Mouse (Mus musculus): Measurements from ENCODE around the gene Ankrd42. TPM values are rescaled to one million over a fixed set of nuclear protein-coding genes. Genes with fewer than 3 reads are reported as not detected.

The Ankrd42 gene
- total and polyA plus RNA-seq, 2 experiments from 2014 or later: 23.0 to 25.8 TPM

GRCm38 (mm10) chr7:92666274-92666820 lies 29.4 kb upstream of the Ankrd42 start:
- peak overlapping the region; percentile 57 for H3K4me2 ChIP-seq (ENCODE audit: low read depth, low read length, poor library complexity, severe bottlenecking)
- no peak overlapping the region for H3K27ac ChIP-seq (ENCODE audit: low read depth, low read length)
- H3K9ac ChIP-seq (replicated peaks; ENCODE audit: low read length, poor library complexity, severe bottlenecking): no peak overlapping the region
- no peaks in the 10 kb centered on the region for H3K9me3 ChIP-seq (ENCODE audit: low read length)
- ATAC-seq (ENCODE audit: low FRiP score): no peak
- WGBS: 82% methylated on average over 7 of the region's 7 CpGs
- H3K4me3 ChIP-seq (ENCODE audit: low read depth, low read length): no peak overlapping the region
- TF ChIP-seq CTCF (IDR thresholded peaks at IDR 0.05): no peak
- no peak for DNase-seq (ENCODE audit: low spot score)
- H3K27me3 ChIP-seq (ENCODE audit: insufficient read depth, low read length): no peaks in the 10 kb centered on the region
- peaks cover 13% of the 10 kb centered on the region for H3K4me1 ChIP-seq (ENCODE audit: insufficient read depth, low read length)
- 0 out of 2 replicates have a peak, but pooled peaks cover 4% of the 10 kb centered on the region for H3K36me3 ChIP-seq (ENCODE audit: insufficient read depth, low read length)

- DNase-seq (ENCODE audit: low spot score) (no peak), ATAC-seq (ENCODE audit: low FRiP score) (no peak)
- no peaks in the 10 kb centered on the region for H3K4me1 ChIP-seq (ENCODE audit: insufficient read depth, low read length)
- no peak overlapping the region for H3K27ac ChIP-seq (ENCODE audit: low read depth, low read length)
- H3K27me3 ChIP-seq (ENCODE audit: insufficient read depth, low read length): no peaks in the 10 kb centered on the region
- H3K4me3 ChIP-seq (ENCODE audit: low read depth, low read length): no peak overlapping the region
- no peak for TF ChIP-seq CTCF (IDR thresholded peaks at IDR 0.05)
- 97% methylated on average over 5 of the region's 5 CpGs for WGBS
- H3K4me2 ChIP-seq (ENCODE audit: low read depth, low read length, poor library complexity, severe bottlenecking): no peak overlapping the region
- peaks cover 32% of the 10 kb centered on the region for H3K36me3 ChIP-seq (ENCODE audit: insufficient read depth, low read length)
- H3K9ac ChIP-seq (replicated peaks; ENCODE audit: low read length, poor library complexity, severe bottlenecking): no peak overlapping the region
- H3K9me3 ChIP-seq (ENCODE audit: low read length): no peaks in the 10 kb centered on the region
Measured at GRCm38 (mm10) chr7:92658050-92658449, 21.1 kb upstream of the Ankrd42 start.

GRCm38 (mm10) chr7:92656386-92656785 lies 19.4 kb upstream of the Ankrd42 start:
- H3K36me3 ChIP-seq (ENCODE audit: insufficient read depth, low read length): peaks cover 32% of the 10 kb centered on the region

GRCm38 (mm10) chr7:92653329-92653728 lies 16.4 kb upstream of the Ankrd42 start:
- H3K4me3 ChIP-seq (ENCODE audit: low read depth, low read length): no peak overlapping the region
- no peaks in the 10 kb centered on the region for H3K4me1 ChIP-seq (ENCODE audit: insufficient read depth, low read length)
- no peak for ATAC-seq (ENCODE audit: low FRiP score)
- no peak for TF ChIP-seq CTCF (IDR thresholded peaks at IDR 0.05)
- H3K27ac ChIP-seq (ENCODE audit: low read depth, low read length): no peak overlapping the region
- H3K4me2 ChIP-seq (ENCODE audit: low read depth, low read length, poor library complexity, severe bottlenecking): no peak overlapping the region
- DNase-seq (ENCODE audit: low spot score): no peak
- no peaks in the 10 kb centered on the region for H3K9me3 ChIP-seq (ENCODE audit: low read length)
- H3K36me3 ChIP-seq (ENCODE audit: insufficient read depth, low read length): peaks cover 16% of the 10 kb centered on the region
- no peaks in the 10 kb centered on the region for H3K27me3 ChIP-seq (ENCODE audit: insufficient read depth, low read length)
- WGBS: 94% methylated on average over 1 of the region's 1 CpGs
- H3K9ac ChIP-seq (replicated peaks; ENCODE audit: low read length, poor library complexity, severe bottlenecking): no peak overlapping the region

More at GRCm38 (mm10) chr7:92656386-92656785, 19.4 kb upstream of the Ankrd42 start:
- no peak for TF ChIP-seq CTCF (IDR thresholded peaks at IDR 0.05)
- H3K27me3 ChIP-seq (ENCODE audit: insufficient read depth, low read length): no peaks in the 10 kb centered on the region
- H3K4me2 ChIP-seq (ENCODE audit: low read depth, low read length, poor library complexity, severe bottlenecking): no peak overlapping the region
- H3K4me1 ChIP-seq (ENCODE audit: insufficient read depth, low read length): no peaks in the 10 kb centered on the region
- H3K4me3 ChIP-seq (ENCODE audit: low read depth, low read length): no peak overlapping the region
- H3K9ac ChIP-seq (replicated peaks; ENCODE audit: low read length, poor library complexity, severe bottlenecking): no peak overlapping the region
- WGBS: 87% methylated on average over 2 of the region's 2 CpGs
- no peak for ATAC-seq (ENCODE audit: low FRiP score)
- no peaks in the 10 kb centered on the region for H3K9me3 ChIP-seq (ENCODE audit: low read length)
- no peak overlapping the region for H3K27ac ChIP-seq (ENCODE audit: low read depth, low read length)
- DNase-seq (ENCODE audit: low spot score): no peak

- WGBS: 87% methylated on average over 7 of the region's 7 CpGs
- TF ChIP-seq CTCF (IDR thresholded peaks at IDR 0.05): no peak
- Histone ChIP-seq H3K9me3 (ENCODE audit: low read length) (no peaks in the 10 kb centered on the region), H3K36me3 (ENCODE audit: insufficient read depth, low read length) (peaks cover 13% of the 10 kb centered on the region), H3K4me2 (ENCODE audit: low read depth, low read length, poor library complexity, severe bottlenecking) (no peak overlapping the region), H3K27ac (ENCODE audit: low read depth, low read length) (no peak overlapping the region), H3K4me1 (ENCODE audit: insufficient read depth, low read length) (no peaks in the 10 kb centered on the region), H3K9ac (replicated peaks; ENCODE audit: low read length, poor library complexity, severe bottlenecking) (no peak overlapping the region), H3K27me3 (ENCODE audit: insufficient read depth, low read length) (no peaks in the 10 kb centered on the region), H3K4me3 (ENCODE audit: low read depth, low read length) (no peak overlapping the region)
- ATAC-seq (ENCODE audit: low FRiP score) (no peak), DNase-seq (ENCODE audit: low spot score) (no peak)
Measured at GRCm38 (mm10) chr7:92647790-92648189, 10.8 kb upstream of the Ankrd42 start.

GRCm38 (mm10) chr7:92642358-92642757 lies 5.4 kb upstream of the Ankrd42 start:
- no peak overlapping the region for H3K4me2 ChIP-seq (ENCODE audit: low read depth, low read length, poor library complexity, severe bottlenecking)
- no peak overlapping the region for H3K27ac ChIP-seq (ENCODE audit: low read depth, low read length)
- H3K4me1 ChIP-seq (ENCODE audit: insufficient read depth, low read length): no peaks in the 10 kb centered on the region
- H3K9me3 ChIP-seq (ENCODE audit: low read length): no peaks in the 10 kb centered on the region
- H3K36me3 ChIP-seq (ENCODE audit: insufficient read depth, low read length): peaks cover 6% of the 10 kb centered on the region; the same call in 1 of the 2 replicates
- DNase-seq (ENCODE audit: low spot score) (no peak), ATAC-seq (ENCODE audit: low FRiP score) (no peak)
- H3K9ac ChIP-seq (replicated peaks; ENCODE audit: low read length, poor library complexity, severe bottlenecking): no peak overlapping the region
- no peaks in the 10 kb centered on the region for H3K27me3 ChIP-seq (ENCODE audit: insufficient read depth, low read length)
- H3K4me3 ChIP-seq (ENCODE audit: low read depth, low read length): no peak overlapping the region
- no peak for TF ChIP-seq CTCF (IDR thresholded peaks at IDR 0.05)
